Mouse (Mus musculus) brain, embryonic 14.5 days (tissue): ENCODE data around the gene Olfr101. TPM values are rescaled to one million over a fixed set of nuclear protein-coding genes. Genes with fewer than 3 reads are reported as not detected.

Source experiments
- DNase-seq: peaks from one replicate; pipeline ENCODE4 v3.0.0-alpha.2; 2011; ENCODE audit warnings: low read depth
- CTCF ChIP-seq: fragments of 200-500 bp; IDR thresholded peaks from 2 replicates; pipeline ENCODE4 v1.5.1; 2012; ENCODE audit warnings: inconsistent platforms, mild to moderate bottlenecking, moderate library complexity, borderline replicate concordance; ENCODE audit not compliant: insufficient read depth, insufficient read length; ENCODE audit errors: extremely low read depth
- POLR2A ChIP-seq: fragments of 200-500 bp; IDR thresholded peaks from 2 replicates; pipeline ENCODE4 v1.6.1; 2012; ENCODE audit warnings: mild to moderate bottlenecking, inconsistent platforms, borderline replicate concordance; ENCODE audit not compliant: poor library complexity, insufficient read depth, insufficient read length, severe bottlenecking; ENCODE audit errors: extremely low read depth
- polyA plus RNA-seq: library from polyadenylated mRNA; depleted of rRNA; stranded (reverse); fragments of >200 nt; gene quantifications from 2 replicates; pipeline ENCODE4 v1.2.3, GENCODE M21; 2012; rRNA removed

Olfr101 gene
- polyA plus RNA-seq, 1 experiment = not detected

- DNase-seq = no peak
- TF ChIP-seq POLR2A (no peak), CTCF (peak; percentile 40; the same call in 1 of the 2 replicates)
Measured at GRCm38 (mm10) chr17:37250544-37250943, 53.6 kb downstream of the Olfr101 start.

GRCm38 (mm10) chr17:37249460-37249859, 54.7 kb downstream of the Olfr101 start:
- no peak for DNase-seq
- TF ChIP-seq CTCF (no peak), POLR2A (no peak)

Other genes with a start within 250 kb of the Olfr101 start
- gene Olfr90, start 215.8 kb downstream of the Olfr101 start, polyA plus RNA-seq = not detected in 2 replicates
- not detected in 2 replicates for gene Olfr91, start 206.0 kb downstream of the Olfr101 start, polyA plus RNA-seq
- not detected in 2 replicates for gene Olfr92, start 184.2 kb downstream of the Olfr101 start, polyA plus RNA-seq
- not detected in 2 replicates for gene Olfr93, start 142.8 kb downstream of the Olfr101 start, polyA plus RNA-seq
- gene Ubd, start 110.4 kb downstream of the Olfr101 start, polyA plus RNA-seq = not detected in 2 replicates
- gene Olfr94, start 103.3 kb downstream of the Olfr101 start, polyA plus RNA-seq = not detected in 2 replicates
- gene Olfr95, start 91.2 kb downstream of the Olfr101 start, polyA plus RNA-seq = 0.03 and 0.05 TPM in 2 replicates
- gene Olfr96, start 84.2 kb downstream of the Olfr101 start, polyA plus RNA-seq = not detected in 2 replicates
- gene Olfr97, start 67.0 kb downstream of the Olfr101 start, polyA plus RNA-seq = not detected in 2 replicates
- gene Olfr98, start 40.6 kb downstream of the Olfr101 start, polyA plus RNA-seq = not detected in 2 replicates
- gene H2-M3, start 34.1 kb downstream of the Olfr101 start, polyA plus RNA-seq = 0.42 and 0.68 TPM in 2 replicates
- gene Olfr99, start 20.9 kb downstream of the Olfr101 start, polyA plus RNA-seq = not detected in 2 replicates
- gene Olfr102, start 12.7 kb upstream of the Olfr101 start, polyA plus RNA-seq = not detected in 2 replicates
- not detected in 2 replicates for gene Olfr103, start 35.4 kb upstream of the Olfr101 start, polyA plus RNA-seq
- not detected in 2 replicates for gene Olfr104-ps, start 55.3 kb upstream of the Olfr101 start, polyA plus RNA-seq
- gene Olfr105-ps, start 74.7 kb upstream of the Olfr101 start, polyA plus RNA-seq = not detected in 2 replicates
- not detected in 2 replicates for gene Olfr106-ps, start 86.1 kb upstream of the Olfr101 start, polyA plus RNA-seq
- not detected in 2 replicates for gene Olfr107, start 94.9 kb upstream of the Olfr101 start, polyA plus RNA-seq
- gene Olfr108, start 141.2 kb upstream of the Olfr101 start, polyA plus RNA-seq = not detected in 2 replicates
- not detected in 2 replicates for gene Olfr109, start 154.6 kb upstream of the Olfr101 start, polyA plus RNA-seq
- not detected in 2 replicates for gene H2-M2, start 179.2 kb upstream of the Olfr101 start, polyA plus RNA-seq
- gene Olfr110, start 188.2 kb upstream of the Olfr101 start, polyA plus RNA-seq = not detected in 2 replicates
- 0.04 and 0.08 TPM in 2 replicates for gene Olfr111, start 203.7 kb upstream of the Olfr101 start, polyA plus RNA-seq